8 mouse cellular contexts compared by ENCODE assay signal in genomic region chr10:108979660-108980059, GRCm38 (mm10). TPM values are rescaled to one million over a fixed set of nuclear protein-coding genes. Genes with fewer than 3 reads are reported as not detected.
DNase-seq lines count a peak whose midpoint lies in the region; ATAC-seq and TF ChIP-seq lines count a peak whose summit lies in the region.

No protein-coding gene starts in this region.

- 28% methylated on average over 6 of the region's 6 CpGs for WGBS in midbrain, embryonic 13.5 days
- WGBS in midbrain, embryonic 11.5 days = 63% methylated on average over 6 of the region's 6 CpGs
- 31% methylated on average over 6 of the region's 6 CpGs for WGBS in heart, postnatal 0 days
- WGBS in neural tube, embryonic 13.5 days = 31% methylated on average over 6 of the region's 6 CpGs
- WGBS in intestine, postnatal 0 days = 64% methylated on average over 6 of the region's 6 CpGs

- TF ChIP-seq EP300 in heart, postnatal 0 days (IDR thresholded peaks at IDR 0.05; ENCODE audit: low read depth) = no peak

- no peak overlapping the region for H3K4me3 ChIP-seq in midbrain, embryonic 13.5 days (replicated peaks)
- no peak overlapping the region for H3K4me3 ChIP-seq in midbrain, embryonic 11.5 days (ENCODE audit: low read depth, low read length)
- no peak overlapping the region for H3K4me3 ChIP-seq in heart, postnatal 0 days (ENCODE audit: low read depth, low read length)
- H3K4me3 ChIP-seq in neural tube, embryonic 13.5 days = no peak overlapping the region
- H3K4me3 ChIP-seq in intestine, postnatal 0 days (ENCODE audit: low read depth, low read length) = no peak overlapping the region

- H3K4me2 ChIP-seq in midbrain, embryonic 13.5 days (replicated peaks) = no peak overlapping the region
- H3K4me2 ChIP-seq in midbrain, embryonic 11.5 days = no peak overlapping the region
- no peak overlapping the region for H3K4me2 ChIP-seq in heart, postnatal 0 days (ENCODE audit: low read depth, low read length)
- H3K4me2 ChIP-seq in neural tube, embryonic 13.5 days = no peak overlapping the region
- H3K4me2 ChIP-seq in intestine, postnatal 0 days (replicated peaks; ENCODE audit: low read depth) = no peak overlapping the region

- peak; percentile 73 for ATAC-seq in midbrain, embryonic 13.5 days
- no peak for ATAC-seq in midbrain, embryonic 11.5 days (ENCODE audit: low FRiP score)
- no peak for ATAC-seq in heart, postnatal 0 days (ENCODE audit: insufficient read depth, low read depth)
- ATAC-seq in neural tube, embryonic 13.5 days (ENCODE audit: low read depth) = peak; percentile 76
- no peak for ATAC-seq in intestine, postnatal 0 days

- no peak overlapping the region for H3K27ac ChIP-seq in midbrain, embryonic 13.5 days
- H3K27ac ChIP-seq in midbrain, embryonic 11.5 days (ENCODE audit: low read depth, low read length) = no peak overlapping the region
- H3K27ac ChIP-seq in heart, postnatal 0 days (ENCODE audit: low read depth) = no peak overlapping the region
- no peak overlapping the region for H3K27ac ChIP-seq in neural tube, embryonic 13.5 days (replicated peaks)
- H3K27ac ChIP-seq in intestine, postnatal 0 days (ENCODE audit: low read depth, low read length) = no peak overlapping the region

- no peak overlapping the region for H3K9ac ChIP-seq in midbrain, embryonic 13.5 days (replicated peaks)
- no peak overlapping the region for H3K9ac ChIP-seq in midbrain, embryonic 11.5 days (ENCODE audit: low read length)
- no peak overlapping the region for H3K9ac ChIP-seq in heart, postnatal 0 days (replicated peaks; ENCODE audit: low read depth, low read length)
- H3K9ac ChIP-seq in neural tube, embryonic 13.5 days = no peak overlapping the region
- H3K9ac ChIP-seq in intestine, postnatal 0 days (ENCODE audit: low read depth, low read length) = no peak overlapping the region

- no peaks in the 10 kb centered on the region for H3K9me3 ChIP-seq in midbrain, embryonic 13.5 days
- no peaks in the 10 kb centered on the region for H3K9me3 ChIP-seq in midbrain, embryonic 11.5 days (ENCODE audit: control insufficient read depth, low read length)
- H3K9me3 ChIP-seq in heart, postnatal 0 days (replicated peaks; ENCODE audit: control insufficient read depth, low read length) = no peaks in the 10 kb centered on the region
- no peaks in the 10 kb centered on the region for H3K9me3 ChIP-seq in neural tube, embryonic 13.5 days
- H3K9me3 ChIP-seq in intestine, postnatal 0 days (ENCODE audit: control insufficient read depth) = no peaks in the 10 kb centered on the region

- no peak for DNase-seq in midbrain, embryonic 11.5 days (ENCODE audit: low spot score, missing footprints)
- peak; percentile 91 to 95 for DNase-seq in cerebellum, postnatal 14 days
- DNase-seq in heart, postnatal 0 days (ENCODE audit: low spot score) = peak; percentile 15
- DNase-seq in layer of hippocampus, postnatal 14 days (ENCODE audit: low spot score in 2 of 2) = peak; percentile 74 to 91
- DNase-seq in spleen, postnatal 4 days (ENCODE audit: low spot score in 2 of 2) = no peak

- H3K4me1 ChIP-seq in midbrain, embryonic 13.5 days (replicated peaks) = peaks cover 11% of the 10 kb centered on the region
- H3K4me1 ChIP-seq in midbrain, embryonic 11.5 days (ENCODE audit: control insufficient read depth, insufficient read depth, low read length) = no peaks in the 10 kb centered on the region
- H3K4me1 ChIP-seq in heart, postnatal 0 days (ENCODE audit: control insufficient read depth, insufficient read depth) = no peaks in the 10 kb centered on the region
- peaks cover 12% of the 10 kb centered on the region for H3K4me1 ChIP-seq in neural tube, embryonic 13.5 days (replicated peaks)
- H3K4me1 ChIP-seq in intestine, postnatal 0 days (replicated peaks; ENCODE audit: control insufficient read depth, insufficient read depth, low read length) = no peaks in the 10 kb centered on the region

- H3K27me3 ChIP-seq in midbrain, embryonic 13.5 days = no peaks in the 10 kb centered on the region
- no peaks in the 10 kb centered on the region for H3K27me3 ChIP-seq in midbrain, embryonic 11.5 days (ENCODE audit: control insufficient read depth, insufficient read depth, low read length)
- H3K27me3 ChIP-seq in heart, postnatal 0 days (ENCODE audit: control insufficient read depth, insufficient read depth, low read length) = no peaks in the 10 kb centered on the region
- no peaks in the 10 kb centered on the region for H3K27me3 ChIP-seq in neural tube, embryonic 13.5 days
- no peaks in the 10 kb centered on the region for H3K27me3 ChIP-seq in intestine, postnatal 0 days (replicated peaks; ENCODE audit: control insufficient read depth, insufficient read depth, low read length)

- H3K36me3 ChIP-seq in midbrain, embryonic 13.5 days = 0 out of 2 replicates have a peak, but pooled peaks cover 5% of the 10 kb centered on the region
- no peaks in the 10 kb centered on the region for H3K36me3 ChIP-seq in midbrain, embryonic 11.5 days (ENCODE audit: control insufficient read depth, insufficient read depth, low read length)
- no peaks in the 10 kb centered on the region for H3K36me3 ChIP-seq in heart, postnatal 0 days (replicated peaks; ENCODE audit: control insufficient read depth, insufficient read depth, low read length)
- no peaks in the 10 kb centered on the region; the same call in 1 of the 2 replicates for H3K36me3 ChIP-seq in neural tube, embryonic 13.5 days
- H3K36me3 ChIP-seq in intestine, postnatal 0 days (ENCODE audit: control insufficient read depth, insufficient read depth) = no peaks in the 10 kb centered on the region

- TF ChIP-seq CTCF in heart, postnatal 0 days (IDR thresholded peaks at IDR 0.05; ENCODE audit: low read depth) = no peak
- TF ChIP-seq CTCF in intestine, postnatal 0 days (IDR thresholded peaks at IDR 0.05; ENCODE audit: low read depth) = no peak

RNA-seq across cellular contexts. Expression of gene Syt1, which starts 31.1 kb away (rescaled TPM):
- polyA plus RNA-seq in midbrain, embryonic 13.5 days (2015; fragmentation: Nextera tagmentation; extraction: Ambion mirVana) = 66.3 and 77.2 TPM in 2 replicates
- polyA plus RNA-seq in midbrain, embryonic 11.5 days (2014; fragmentation: Nextera tagmentation; extraction: Ambion mirVana) = 18.8 and 21.5 TPM in 2 replicates
- not detected in 2 replicates for total RNA-seq in heart, postnatal 0 days (2014; rRNA removed; ENCODE audit: low replicate concordance)
- polyA plus RNA-seq in heart, postnatal 0 days (2015; fragmentation: Nextera tagmentation; extraction: Ambion mirVana) = 0.08 and 0.15 TPM in 2 replicates
- total RNA-seq in layer of hippocampus, postnatal 14 days (2021) = 100 to 1,000 TPM; 865 to 924 TPM
- polyA plus RNA-seq in neural tube, embryonic 13.5 days (2015; fragmentation: Nextera tagmentation; extraction: Ambion mirVana) = 70.4 and 74.1 TPM in 2 replicates
- 4.5 and 6.4 TPM in 2 replicates for polyA plus RNA-seq in intestine, postnatal 0 days (2015; fragmentation: Nextera tagmentation; extraction: Ambion mirVana)

Comparison
In these comparisons a context has a peak if more than half of its experiments do, and no peak if none do; other contexts are left out.
1. ATAC-seq: peak in midbrain, embryonic 13.5 days (single experiment) and neural tube, embryonic 13.5 days (single experiment); none in midbrain, embryonic 11.5 days (single experiment), heart, postnatal 0 days (single experiment) and intestine, postnatal 0 days (single experiment).
2. DNase-seq: peak in cerebellum, postnatal 14 days (2 of 2), heart, postnatal 0 days (single experiment) and layer of hippocampus, postnatal 14 days (2 of 2); none in midbrain, embryonic 11.5 days (single experiment) and spleen, postnatal 4 days (0 of 2).